Mouse (Mus musculus) hindbrain, embryonic 11.5 days (tissue): Measurements from ENCODE around the gene Akap7. TPM values are rescaled to one million over a fixed set of nuclear protein-coding genes. Genes with fewer than 3 reads are reported as not detected.

Source experiments
- ATAC-seq: fragments of 200-750 bp; cut with Nextera tagmentation; 2 replicates; pipeline ENCODE4 v1.8.0; 2017; ENCODE audit warnings: mild to moderate bottlenecking, moderate TSS enrichment, moderate library complexity; ENCODE audit not compliant: low FRiP score
- DNase-seq: peaks from one replicate; pipeline ENCODE4 v3.0.0-alpha.2; 2015; ENCODE audit warnings: low spot score
- H3K27ac ChIP-seq: fragments of 300-500 bp; sonication (generic); 2 replicates; pipeline ENCODE4 v1.5.1; 2014; ENCODE audit warnings: mild to moderate bottlenecking, low read depth, low read length
- H3K27me3 ChIP-seq: fragments of 300-500 bp; sonication (generic); 2 replicates; pipeline ENCODE4 v1.6.1; 2014; ENCODE audit warnings: mild to moderate bottlenecking, low read length, moderate library complexity, mixed read lengths; ENCODE audit not compliant: control insufficient read depth, insufficient read depth
- H3K36me3 ChIP-seq: fragments of 300-500 bp; sonication (generic); 2 replicates; pipeline ENCODE4 v1.6.1; 2014; ENCODE audit warnings: mild to moderate bottlenecking, low read length, moderate library complexity, mixed read lengths; ENCODE audit not compliant: control insufficient read depth, insufficient read depth
- H3K4me1 ChIP-seq: fragments of 300-500 bp; sonication (generic); replicated peaks from 2 replicates; pipeline ENCODE4 v1.6.1; 2014; ENCODE audit warnings: low read length, mixed read lengths; ENCODE audit not compliant: control insufficient read depth, insufficient read depth
- H3K4me2 ChIP-seq: fragments of 300-500 bp; sonication (generic); replicated peaks from 2 replicates; pipeline ENCODE4 v1.6.1; 2014; ENCODE audit warnings: mild to moderate bottlenecking, low read depth, low read length
- H3K4me3 ChIP-seq: fragments of 300-500 bp; sonication (generic); 2 replicates; pipeline ENCODE4 v1.5.1; 2014; ENCODE audit warnings: low read depth, low read length
- H3K9ac ChIP-seq: fragments of 300-500 bp; sonication (generic); 2 replicates; pipeline ENCODE4 v1.6.1; 2014; ENCODE audit warnings: low read depth, low read length
- H3K9me3 ChIP-seq: fragments of 300-500 bp; sonication (generic); 2 replicates; pipeline ENCODE4 v1.6.1; 2016; ENCODE audit warnings: low read length; ENCODE audit not compliant: control insufficient read depth
- WGBS: fragments of 180-500 bp; shearing (Covaris S2); extraction: QIAGEN DNeasy Blood & Tissue Kit; methylation state at CpG from one replicate; pipeline ENCODE4 v1.1.7; 2014; 5-methylcytosine and 5-hydroxymethylcytosine counted together
- polyA plus RNA-seq: library from polyadenylated mRNA; unstranded; fragments of >200 nt; fragmentation: Nextera tagmentation; extraction: Ambion mirVana; gene quantifications from 2 replicates; pipeline ENCODE4 v1.2.1, GENCODE M21; 2014

Akap7 gene
- polyA plus RNA-seq, 1 experiment from 2014 or later: 22.6 TPM

GRCm38 (mm10) chr10:25293796-25294195 is 13.9 kb downstream of the Akap7 start:
- H3K4me3 ChIP-seq: no peak overlapping the region
- H3K9ac ChIP-seq: no peak overlapping the region
- ATAC-seq (no peak), DNase-seq (no peak)
- H3K27ac ChIP-seq: no peak overlapping the region
- no peak overlapping the region for H3K4me2 ChIP-seq
- H3K27me3 ChIP-seq: no peaks in the 10 kb centered on the region
- no peaks in the 10 kb centered on the region for H3K9me3 ChIP-seq
- WGBS: 91% methylated on average over 3 of the region's 3 CpGs
- H3K4me1 ChIP-seq: no peaks in the 10 kb centered on the region
- no peaks in the 10 kb centered on the region for H3K36me3 ChIP-seq

GRCm38 (mm10) chr10:25291053-25291452 is 16.6 kb downstream of the Akap7 start:
- DNase-seq (no peak), ATAC-seq (no peak)
- Histone ChIP-seq H3K27ac (no peak overlapping the region), H3K9me3 (no peaks in the 10 kb centered on the region), H3K4me1 (no peaks in the 10 kb centered on the region), H3K27me3 (no peaks in the 10 kb centered on the region), H3K4me2 (no peak overlapping the region), H3K36me3 (no peaks in the 10 kb centered on the region), H3K9ac (no peak overlapping the region), H3K4me3 (no peak overlapping the region)
- 85% methylated on average over 4 of the region's 4 CpGs for WGBS

GRCm38 (mm10) chr10:25285100-25285811 is 22.4 kb downstream of the Akap7 start:
- H3K4me1 ChIP-seq: no peaks in the 10 kb centered on the region
- no peaks in the 10 kb centered on the region for H3K27me3 ChIP-seq
- H3K36me3 ChIP-seq: no peaks in the 10 kb centered on the region
- ATAC-seq (no peak), DNase-seq (no peak)
- H3K9me3 ChIP-seq: no peaks in the 10 kb centered on the region
- no peak overlapping the region for H3K27ac ChIP-seq
- H3K4me3 ChIP-seq: no peak overlapping the region
- H3K4me2 ChIP-seq: no peak overlapping the region
- 92% methylated on average over 11 of the region's 11 CpGs for WGBS
- H3K9ac ChIP-seq: no peak overlapping the region

- no peak for DNase-seq
- Histone ChIP-seq H3K36me3 (no peaks in the 10 kb centered on the region), H3K27ac (no peak overlapping the region), H3K9ac (no peak overlapping the region), H3K27me3 (no peaks in the 10 kb centered on the region), H3K4me2 (no peak overlapping the region), H3K9me3 (no peaks in the 10 kb centered on the region), H3K4me1 (no peaks in the 10 kb centered on the region; the same call in 1 of the 2 replicates), H3K4me3 (no peak overlapping the region)
- ATAC-seq: no peak
- 89% methylated on average over 8 of the region's 8 CpGs for WGBS
Measured at GRCm38 (mm10) chr10:25284427-25285099, 23.1 kb downstream of the Akap7 start.

- no peaks in the 10 kb centered on the region; the same call in 1 of the 2 replicates for H3K4me1 ChIP-seq
- H3K9ac ChIP-seq: no peak overlapping the region
- ATAC-seq (no peak), DNase-seq (no peak)
- H3K4me3 ChIP-seq: no peak overlapping the region
- no peak overlapping the region for H3K4me2 ChIP-seq
- H3K36me3 ChIP-seq: no peaks in the 10 kb centered on the region
- 83% methylated on average over 7 of the region's 7 CpGs for WGBS
- no peaks in the 10 kb centered on the region for H3K27me3 ChIP-seq
- no peak overlapping the region for H3K27ac ChIP-seq
- no peaks in the 10 kb centered on the region for H3K9me3 ChIP-seq
Measured at GRCm38 (mm10) chr10:25283397-25283796, 24.3 kb downstream of the Akap7 start.

GRCm38 (mm10) chr10:25280141-25280540 is 27.5 kb downstream of the Akap7 start:
- Histone ChIP-seq H3K27ac (no peak overlapping the region), H3K9ac (no peak overlapping the region), H3K9me3 (no peaks in the 10 kb centered on the region), H3K4me1 (no peaks in the 10 kb centered on the region; the same call in 1 of the 2 replicates), H3K4me2 (no peak overlapping the region), H3K27me3 (no peaks in the 10 kb centered on the region), H3K36me3 (no peaks in the 10 kb centered on the region), H3K4me3 (no peak overlapping the region)
- ATAC-seq (no peak), DNase-seq (no peak)
- 84% methylated on average over 5 of the region's 5 CpGs for WGBS

GRCm38 (mm10) chr10:25279406-25279805 is 28.3 kb downstream of the Akap7 start:
- ATAC-seq (no peak), DNase-seq (no peak)
- Histone ChIP-seq H3K4me2 (no peak overlapping the region), H3K9me3 (no peaks in the 10 kb centered on the region), H3K4me3 (no peak overlapping the region), H3K36me3 (no peaks in the 10 kb centered on the region), H3K4me1 (no peaks in the 10 kb centered on the region; the same call in 1 of the 2 replicates), H3K9ac (no peak overlapping the region), H3K27me3 (no peaks in the 10 kb centered on the region), H3K27ac (no peak overlapping the region)
- 45% methylated on average over 3 of the region's 3 CpGs for WGBS

- no peaks in the 10 kb centered on the region for H3K36me3 ChIP-seq
- no peak overlapping the region for H3K4me3 ChIP-seq
- no peak for ATAC-seq
- H3K9me3 ChIP-seq: no peaks in the 10 kb centered on the region
- H3K9ac ChIP-seq: no peak overlapping the region
- H3K27me3 ChIP-seq: no peaks in the 10 kb centered on the region
- no peak overlapping the region for H3K4me2 ChIP-seq
- H3K4me1 ChIP-seq: no peaks in the 10 kb centered on the region; the same call in 1 of the 2 replicates
- H3K27ac ChIP-seq: no peak overlapping the region
- DNase-seq: no peak
- 80% methylated on average over 7 of the region's 7 CpGs for WGBS
Measured at GRCm38 (mm10) chr10:25275492-25275891, 32.2 kb downstream of the Akap7 start.
